Mouse (Mus musculus): ENCODE measurements around the gene Zfhx2. TPM values are rescaled to one million over a fixed set of nuclear protein-coding genes. Genes with fewer than 3 reads are reported as not detected.

Gene Zfhx2
- total RNA-seq, 4 experiments from 2014 or later: 36.0 to 41.7 (median 38.6) TPM

DNA sequence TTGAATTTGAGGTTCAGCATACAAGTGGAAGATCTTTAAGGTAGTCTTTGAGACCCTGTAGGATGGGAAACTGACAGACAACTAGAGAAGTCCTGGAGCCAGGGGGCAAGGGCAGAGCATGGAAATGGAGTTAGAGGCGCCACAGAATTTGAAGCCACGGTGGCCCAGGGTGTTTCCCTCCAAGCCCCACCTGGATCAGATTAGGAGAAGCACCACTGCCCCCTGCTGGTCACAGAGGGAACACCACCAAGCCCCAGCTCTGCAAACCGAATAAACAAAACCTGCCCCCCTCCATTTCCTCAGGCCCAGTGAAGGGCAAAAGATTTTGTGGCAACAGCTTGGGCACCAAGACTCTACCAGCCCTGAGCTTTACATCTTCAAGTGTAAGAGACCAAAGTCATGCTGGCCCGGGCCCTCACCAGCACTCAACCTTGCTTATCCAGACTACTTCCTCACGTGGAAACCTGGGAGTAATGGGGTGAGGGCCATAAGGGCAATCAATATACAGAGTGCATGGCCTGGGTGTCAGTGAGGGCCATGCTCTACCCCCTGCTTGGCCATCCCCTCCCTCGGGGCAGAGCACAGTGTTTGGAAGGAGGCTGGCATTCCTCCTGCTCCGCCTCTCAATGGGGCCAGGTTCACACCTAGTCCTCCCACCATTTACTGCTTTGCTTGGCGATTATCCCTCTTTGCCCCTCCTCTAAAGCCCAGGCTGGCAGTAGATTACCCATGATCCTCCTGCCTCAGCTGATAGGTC lies 12.7 kb downstream of the Zfhx2 start:
- DNase-seq (ENCODE audit: low spot score in 2 of 2): no peak

DNA sequence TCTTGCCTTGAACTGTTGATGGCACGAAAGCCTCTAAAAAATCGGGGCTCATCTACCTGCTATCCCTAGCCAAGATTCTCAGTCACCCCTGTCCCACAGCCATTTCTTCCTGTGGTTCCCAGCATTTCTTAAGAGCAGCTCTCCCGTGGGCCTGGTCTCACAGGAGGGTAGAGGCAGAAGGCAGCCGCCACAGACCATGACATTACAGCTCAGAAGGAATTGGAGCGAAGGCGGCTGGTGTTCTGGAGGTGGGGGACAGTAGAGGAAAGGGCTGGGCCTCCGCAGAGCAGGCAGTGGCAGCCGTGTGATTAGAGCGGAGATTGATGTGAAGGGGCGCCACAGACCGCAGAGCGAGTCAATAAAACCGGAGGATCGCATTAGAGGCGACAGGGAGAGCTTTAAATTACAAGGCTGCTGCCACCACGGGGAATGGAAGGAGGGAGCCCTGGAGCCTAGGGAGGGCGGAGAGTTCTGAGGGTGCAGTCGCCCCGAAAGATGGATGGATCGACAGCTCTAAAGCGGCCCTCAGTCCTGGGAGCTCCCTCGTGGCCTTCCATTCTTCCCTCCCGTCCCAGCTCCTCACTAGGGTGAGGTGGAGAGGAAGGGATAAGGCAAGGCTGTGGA lies 13.6 kb downstream of the Zfhx2 start:
- DNase-seq (ENCODE audit: low spot score in 2 of 2): peak in 1 of 2 experiments; percentile 35

DNA sequence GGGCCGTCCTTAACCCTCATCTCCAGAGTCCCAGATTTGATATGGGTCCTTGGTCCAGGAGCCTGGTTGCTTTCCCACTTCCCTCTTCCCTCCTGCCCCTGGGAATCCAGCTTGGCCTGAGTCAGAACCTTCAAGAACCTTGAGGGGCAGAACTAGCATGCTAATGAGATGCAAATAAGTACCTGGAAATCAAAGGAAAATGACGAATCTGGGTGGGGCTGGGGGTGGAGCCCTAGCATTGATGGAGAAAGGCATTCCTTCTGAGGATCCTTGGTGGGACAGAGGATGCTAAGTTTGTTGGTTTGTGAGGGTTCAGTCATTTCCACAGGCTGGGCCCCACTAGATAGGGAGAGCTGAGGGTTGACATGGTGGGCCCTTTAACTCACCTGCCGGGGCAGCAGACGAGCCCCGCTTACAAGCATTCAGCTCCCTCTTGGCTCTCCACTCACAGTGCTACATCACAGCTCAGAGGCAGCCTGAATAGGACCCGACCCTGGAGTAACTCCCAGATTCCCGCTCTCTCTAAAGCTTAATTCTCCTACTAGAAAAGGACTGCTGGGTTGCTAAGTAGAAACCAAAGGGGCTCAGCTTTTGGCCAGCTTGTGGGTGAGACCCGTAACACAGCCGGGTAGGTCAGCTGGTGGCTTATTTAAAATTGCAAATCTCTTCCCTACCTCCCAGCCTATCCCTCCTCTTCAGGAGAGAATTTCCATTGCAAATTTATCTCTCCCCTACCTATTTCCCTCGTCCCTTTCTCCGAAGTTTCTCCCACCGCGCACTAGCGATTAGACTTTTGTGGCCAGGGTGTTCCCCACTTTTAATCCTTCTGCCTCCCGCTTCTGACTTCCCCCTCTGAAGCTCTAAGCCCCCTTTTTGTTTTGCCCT lies 14.4 kb downstream of the Zfhx2 start:
- no peak for DNase-seq (ENCODE audit: low spot score in 2 of 2)

DNA sequence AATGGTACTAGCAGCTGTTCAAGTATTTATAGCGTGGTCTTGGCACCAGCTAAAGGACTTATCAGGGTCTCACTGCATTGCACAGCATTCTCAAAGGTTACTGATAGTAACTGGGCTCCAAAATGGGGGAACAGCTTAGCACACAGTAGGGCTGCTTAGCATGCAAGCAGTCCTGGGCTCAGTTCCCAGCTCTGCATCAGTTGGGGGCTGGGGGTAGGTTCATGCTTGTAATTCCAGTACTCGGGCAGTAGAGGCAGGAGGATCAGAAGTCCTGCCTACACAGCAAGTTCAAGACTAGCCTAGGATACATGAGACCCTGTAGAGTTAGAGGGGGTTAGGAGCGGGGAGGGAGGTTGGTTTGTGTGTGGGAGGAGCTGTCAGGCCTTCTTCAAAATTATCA lies 15.2 kb downstream of the Zfhx2 start:
- DNase-seq (ENCODE audit: low spot score in 2 of 2): no peak

DNA sequence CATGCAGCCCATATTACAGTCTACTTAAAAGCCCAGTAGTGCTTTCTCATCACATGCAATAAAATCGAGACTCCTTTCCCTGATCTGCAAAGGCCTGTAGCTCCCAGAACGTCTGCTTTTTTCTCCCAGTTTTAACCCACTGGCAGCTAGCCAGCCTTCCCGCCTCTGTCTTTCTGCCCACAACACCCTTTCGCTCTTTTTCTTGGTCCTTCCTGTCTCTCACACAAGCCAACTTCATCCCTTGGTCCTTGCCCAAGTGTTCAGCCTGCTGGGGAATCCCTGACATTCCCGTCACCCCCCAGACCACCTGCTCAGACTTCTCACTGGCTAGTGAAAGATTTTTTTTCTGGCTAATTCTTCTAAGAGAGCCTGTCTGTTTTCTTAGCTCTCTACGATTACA lies 15.9 kb downstream of the Zfhx2 start:
- peak; percentile 50 to 78 for DNase-seq (ENCODE audit: low spot score in 2 of 2)

DNA sequence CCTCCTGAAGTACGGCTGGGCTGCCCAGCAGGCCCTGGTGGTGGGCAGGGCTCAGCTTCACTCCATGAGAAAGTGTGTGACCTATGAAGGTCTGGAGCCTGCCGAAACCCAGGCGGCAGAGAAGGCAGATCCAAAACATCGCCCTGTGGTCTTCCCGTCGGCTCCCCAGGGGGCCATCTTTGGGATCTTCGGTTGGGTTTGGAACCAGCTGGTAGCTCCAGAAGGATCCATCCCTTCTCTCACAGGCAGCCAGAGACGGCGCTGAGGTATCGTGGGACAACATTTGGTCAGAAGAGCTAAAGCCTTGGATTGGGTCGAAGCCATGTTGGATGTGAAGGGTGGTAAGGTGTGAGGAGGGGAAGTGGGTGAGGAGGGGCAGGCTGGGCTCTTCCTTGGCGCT lies 17.7 kb downstream of the Zfhx2 start:
- DNase-seq (ENCODE audit: low spot score in 2 of 2): no peak

DNA sequence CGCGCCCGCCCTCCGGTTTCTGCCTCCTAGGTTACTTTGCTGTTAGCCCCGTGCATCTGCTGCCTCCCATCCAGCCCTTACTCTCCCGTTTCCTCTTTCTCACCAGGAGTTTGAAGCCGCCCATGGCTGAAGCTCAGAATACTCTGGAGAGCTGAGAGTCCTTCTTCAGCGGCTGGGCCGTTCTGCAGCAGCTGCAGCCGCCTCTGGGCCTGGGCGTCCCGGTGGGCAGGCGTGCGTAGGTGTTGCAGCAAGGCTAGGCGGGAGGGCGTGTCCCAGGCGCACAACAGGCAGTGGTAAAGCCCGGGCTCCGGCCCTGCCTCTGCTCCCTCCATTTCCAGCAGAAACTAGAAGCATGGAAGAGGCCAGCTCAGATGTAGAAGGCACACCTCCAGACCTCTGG lies 20.4 kb downstream of the Zfhx2 start:
- DNase-seq (ENCODE audit: low spot score in 2 of 2): peak in 1 of 2 experiments; percentile 63

DNA sequence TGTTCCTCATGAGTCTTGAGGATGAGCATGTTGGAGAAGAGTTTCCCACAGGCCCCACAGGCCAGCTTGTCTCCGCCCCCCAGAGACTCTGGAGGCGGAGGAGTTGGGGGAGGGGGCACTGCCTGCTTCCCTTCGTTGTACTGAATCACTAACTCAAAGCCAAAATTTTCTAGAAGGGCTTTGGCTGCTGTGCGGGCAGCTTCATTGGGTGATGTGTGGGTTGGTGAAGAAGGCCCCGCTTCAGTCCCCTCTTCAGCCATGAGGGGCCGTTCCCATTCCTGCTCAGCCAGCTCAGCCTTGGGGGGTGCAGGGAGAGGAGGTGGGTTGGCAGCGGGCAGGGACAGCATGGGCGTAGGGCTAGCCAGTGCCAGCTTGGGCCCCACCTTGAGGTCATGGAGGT lies 26.1 kb downstream of the Zfhx2 start:
- DNase-seq (ENCODE audit: low spot score in 2 of 2): no peak

DNA sequence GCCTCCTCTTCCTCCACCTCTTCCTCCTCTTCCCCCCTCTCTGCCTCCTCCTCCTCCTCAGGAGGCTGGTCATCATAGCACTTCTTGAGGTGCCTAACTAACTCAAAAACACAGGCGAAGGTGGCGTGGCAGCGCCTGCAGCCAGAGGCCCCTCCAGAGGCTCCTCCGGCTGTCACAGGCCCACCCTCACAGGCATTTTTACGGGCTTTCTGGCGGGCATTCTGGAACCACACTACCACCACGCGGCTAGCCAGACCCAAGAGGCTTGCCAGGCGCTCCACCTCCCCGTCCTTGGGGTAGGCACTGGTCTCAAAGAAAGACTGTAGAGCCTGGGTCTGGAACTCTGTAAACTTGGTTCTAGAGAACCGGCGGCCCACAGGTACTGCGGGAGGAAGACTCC lies 26.7 kb downstream of the Zfhx2 start:
- DNase-seq (ENCODE audit: low spot score in 2 of 2): no peak

DNA sequence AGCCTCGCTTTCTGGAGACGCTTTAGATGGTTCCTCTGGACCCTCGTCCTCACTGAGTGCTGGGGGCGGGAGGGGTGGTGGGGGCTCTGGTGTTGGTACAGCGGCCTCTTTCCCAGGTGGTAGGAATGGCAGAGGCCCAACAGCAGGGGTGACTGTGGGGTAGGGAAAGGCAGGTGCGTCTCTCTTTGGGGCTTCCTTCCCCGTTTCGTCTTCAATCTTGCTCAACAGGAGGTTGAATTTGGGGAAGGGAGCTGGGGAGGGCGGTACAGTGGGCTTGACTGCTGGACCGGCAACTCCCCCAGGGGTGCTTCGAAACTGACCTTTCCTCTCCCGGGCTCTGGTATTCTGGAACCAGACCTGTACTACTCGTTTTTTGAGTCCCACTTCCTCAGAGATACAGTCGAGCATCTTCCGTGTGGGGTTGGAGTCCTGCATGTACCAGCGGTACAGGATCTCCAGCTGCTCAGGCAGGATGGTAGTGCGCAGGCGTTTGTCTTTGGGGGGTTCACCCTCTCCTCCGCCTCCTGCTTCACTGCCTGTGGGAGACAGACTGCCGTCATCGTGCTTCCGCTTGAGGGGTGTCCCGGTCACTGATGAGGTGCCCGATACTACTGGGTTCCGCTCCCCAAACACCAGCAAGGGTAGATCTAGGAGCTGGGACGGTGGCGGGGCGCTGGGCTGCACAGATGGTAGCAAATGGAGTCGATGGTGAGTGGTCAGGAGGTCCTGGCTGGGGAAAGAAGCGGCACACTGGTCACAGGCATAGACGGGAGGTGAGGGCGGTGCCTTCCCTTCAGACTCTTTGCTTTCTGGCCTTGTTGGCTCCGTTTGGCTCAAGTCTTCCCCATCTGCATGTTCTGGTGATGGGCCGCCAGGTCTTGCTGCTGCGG lies 27.4 kb downstream of the Zfhx2 start:
- DNase-seq (ENCODE audit: low spot score in 2 of 2): no peak

DNA sequence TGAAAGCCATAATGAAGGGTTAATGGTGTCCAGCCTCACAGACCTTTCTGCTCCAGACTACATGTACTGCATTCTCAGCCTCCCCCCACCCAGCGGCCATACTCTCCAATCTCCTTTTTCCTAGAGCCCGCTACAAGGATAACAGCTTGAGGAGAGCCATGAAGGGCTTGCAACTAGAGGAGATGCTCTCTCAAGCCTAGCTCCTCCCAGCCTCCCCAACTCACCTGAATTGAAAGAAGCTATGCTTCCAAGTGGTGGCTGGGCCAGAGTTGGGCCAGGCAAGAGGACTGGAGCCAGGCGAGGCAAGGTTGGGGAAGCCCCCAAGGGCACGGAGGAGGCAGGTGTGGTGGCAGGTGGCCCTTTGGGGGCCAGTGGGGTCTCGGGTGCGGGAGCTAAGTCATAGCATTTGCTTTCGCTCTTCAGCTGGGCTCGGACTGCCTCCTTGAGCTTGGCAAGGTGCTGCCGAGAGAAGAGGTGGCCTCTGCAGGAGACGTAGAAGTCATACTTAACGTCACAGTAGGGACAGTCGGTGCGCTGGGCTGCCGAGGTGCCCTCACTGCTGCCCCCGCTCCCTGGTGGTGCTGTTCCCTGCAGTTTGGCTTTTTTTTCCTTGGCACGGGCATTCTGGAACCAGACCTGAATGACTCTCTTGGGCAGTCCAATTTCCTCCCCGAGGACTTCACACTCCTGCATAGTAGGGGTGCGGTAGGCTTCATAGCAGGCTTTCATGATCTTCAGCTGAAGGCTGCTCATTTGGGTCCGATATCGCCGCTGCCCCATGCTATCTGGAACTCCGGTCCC lies 28.3 kb downstream of the Zfhx2 start:
- DNase-seq (ENCODE audit: low spot score in 2 of 2): no peak

DNA sequence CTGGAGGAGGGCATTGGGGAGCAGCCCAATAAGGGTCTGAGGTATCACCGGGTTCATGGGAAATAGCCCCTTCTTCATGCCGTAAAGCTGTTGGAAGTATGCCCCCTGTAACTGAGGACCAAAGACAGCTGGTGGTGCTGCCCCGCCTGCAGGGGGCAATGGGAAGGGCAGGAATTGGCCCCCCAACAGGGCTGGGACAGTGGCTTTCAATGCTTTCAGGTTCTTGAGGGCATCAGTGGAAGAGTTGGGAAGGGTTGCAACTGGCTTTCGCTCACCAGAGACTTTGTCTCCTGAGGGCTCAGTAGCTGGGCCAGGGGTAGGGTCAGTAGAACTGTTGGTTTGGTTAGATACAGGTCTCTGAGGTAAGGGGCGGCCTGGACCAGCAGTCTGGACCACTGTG lies 29.0 kb downstream of the Zfhx2 start:
- DNase-seq (ENCODE audit: low spot score in 2 of 2): no peak

DNA sequence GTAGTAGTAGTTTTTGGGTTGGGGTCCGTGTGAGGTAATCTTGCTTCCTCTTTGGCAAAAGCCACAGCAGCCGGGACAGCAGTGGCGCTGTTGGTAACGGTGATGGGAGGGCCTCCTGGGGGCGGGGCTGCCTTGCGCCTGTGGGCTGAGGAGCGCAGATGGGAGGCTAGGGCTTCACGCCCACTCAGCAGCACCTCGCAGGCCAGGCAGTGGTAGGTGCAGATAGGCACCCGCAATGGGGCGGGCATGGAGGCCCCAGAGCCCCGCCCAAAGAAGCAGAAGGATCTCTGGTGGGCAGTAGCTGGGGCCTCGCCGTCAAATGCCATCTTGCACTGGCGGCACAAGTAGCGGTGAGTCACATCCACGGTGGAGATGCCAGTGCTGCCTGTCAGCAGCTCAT lies 29.5 kb downstream of the Zfhx2 start:
- DNase-seq (ENCODE audit: low spot score in 2 of 2): peak; percentile 49 to 84

DNA sequence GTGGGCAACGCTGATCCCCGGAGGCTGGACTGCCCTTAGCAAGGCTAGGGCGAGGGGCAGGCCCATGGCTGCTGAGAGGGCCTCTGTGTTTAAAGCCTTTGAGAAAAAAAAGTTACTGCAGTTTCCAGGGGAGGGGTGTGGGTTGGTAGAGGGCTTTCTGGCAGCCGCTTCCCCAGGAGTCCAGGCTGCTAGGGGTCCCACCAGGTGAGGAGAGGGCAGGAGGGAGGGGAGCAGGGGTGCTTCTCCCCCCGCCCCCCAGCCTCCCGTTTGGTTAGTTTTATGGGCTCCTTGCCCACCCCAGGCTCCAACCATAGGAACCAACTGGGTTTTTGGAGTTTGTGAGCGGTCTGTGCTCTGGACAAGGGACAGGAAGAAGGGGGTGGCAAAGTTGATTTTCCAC lies 30.3 kb downstream of the Zfhx2 start:
- no peak for DNase-seq (ENCODE audit: low spot score in 2 of 2)

DNA sequence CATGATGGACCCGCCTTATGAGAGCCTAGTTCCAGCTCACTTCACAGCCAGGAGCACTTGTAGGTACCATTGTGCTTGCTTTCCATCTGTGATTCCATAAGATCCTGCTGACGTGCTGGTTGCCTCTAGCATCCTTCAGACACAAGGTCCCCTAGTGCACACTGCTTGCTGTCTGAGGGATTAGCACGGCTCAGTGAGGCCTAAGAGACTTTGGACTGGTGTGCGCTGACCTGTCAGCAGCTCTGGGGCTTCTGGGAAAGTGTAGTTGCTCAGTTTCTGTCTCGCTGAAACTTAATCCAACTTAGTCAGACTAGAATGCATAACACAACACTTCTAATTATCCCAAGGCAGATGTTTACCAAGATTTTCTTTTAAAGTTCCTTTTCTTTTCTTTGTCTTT lies 32.2 kb downstream of the Zfhx2 start:
- no peak for DNase-seq (ENCODE audit: low spot score in 2 of 2)

DNA sequence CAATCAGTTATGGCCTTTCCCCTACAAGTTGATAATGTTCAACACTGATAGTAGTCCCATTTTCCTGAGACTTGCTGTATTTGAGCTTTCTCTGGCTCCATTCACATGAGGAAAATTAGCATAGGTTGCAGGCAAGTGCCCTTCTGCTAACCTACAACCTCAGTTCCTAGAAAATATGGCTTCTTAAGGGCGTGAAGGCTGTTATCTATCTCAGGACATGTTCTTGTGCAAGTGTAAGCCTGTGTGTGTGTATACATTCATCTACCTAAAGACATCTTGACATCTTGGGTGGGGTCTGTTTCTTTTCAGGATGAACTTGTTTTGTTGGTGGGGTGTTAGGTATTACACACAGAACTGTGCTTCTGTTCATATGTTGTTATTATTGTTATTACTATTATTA lies 33.1 kb downstream of the Zfhx2 start:
- no peak for DNase-seq (ENCODE audit: low spot score in 2 of 2)

DNA sequence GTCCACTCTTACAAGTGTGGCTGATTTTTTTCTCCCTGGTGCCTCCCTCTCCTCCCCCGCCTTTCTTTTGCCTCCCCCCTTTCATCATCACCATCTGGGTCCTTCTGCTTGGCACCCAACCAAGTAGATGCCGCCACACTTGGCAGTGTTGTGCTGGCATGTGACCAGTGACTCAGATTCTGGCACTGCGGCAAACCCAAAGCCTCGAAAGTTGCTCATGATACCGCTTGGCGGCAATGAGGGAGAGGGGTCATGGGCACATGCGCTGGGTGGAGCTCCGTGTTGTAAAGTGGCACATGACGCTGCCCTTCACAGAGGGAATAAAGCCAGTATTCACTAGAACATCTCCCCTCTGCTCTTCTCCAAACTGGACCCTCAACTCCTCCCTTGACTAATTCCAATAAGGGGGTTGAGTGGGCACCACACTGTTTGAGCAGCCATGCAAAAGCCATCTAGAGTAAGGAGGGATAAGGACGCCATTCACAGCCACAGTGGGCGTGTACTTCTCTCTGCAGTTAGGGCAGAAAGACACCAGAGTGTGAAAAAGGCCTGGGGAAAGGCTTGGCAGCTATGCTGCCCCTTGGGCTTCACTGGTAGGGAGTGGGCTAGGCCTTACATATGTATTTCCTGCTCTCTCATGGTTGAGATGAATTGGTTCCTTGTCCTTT lies 36.8 kb downstream of the Zfhx2 start:
- DNase-seq (ENCODE audit: low spot score in 2 of 2): peak; percentile 77 to 91

DNA sequence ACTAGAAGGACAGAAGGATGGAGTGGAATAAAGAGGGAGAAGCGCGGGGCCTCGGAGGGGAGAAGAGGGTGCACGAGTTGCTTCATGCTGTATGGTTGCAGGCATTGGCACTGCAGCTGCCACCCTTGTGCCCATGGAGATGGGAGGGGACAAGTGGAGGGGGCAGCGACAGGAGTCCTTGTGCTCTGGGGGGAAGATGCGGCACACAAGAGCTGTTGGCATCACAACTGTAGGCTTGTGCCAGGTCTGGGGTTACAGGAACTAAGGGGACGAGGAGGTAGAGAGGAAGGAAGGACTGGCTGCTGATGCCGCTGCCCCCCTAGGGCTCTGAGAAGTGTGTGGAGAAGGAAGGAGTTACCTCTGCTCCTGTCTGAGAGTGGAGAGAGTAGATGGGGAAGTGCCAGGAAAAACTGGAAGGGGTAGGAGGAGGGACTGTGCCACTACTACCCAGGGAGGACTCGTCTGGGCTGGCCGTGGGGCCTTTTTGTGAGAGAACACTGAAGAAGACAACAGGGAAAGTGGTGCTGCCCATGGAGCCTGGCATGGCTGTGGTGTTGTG lies 37.9 kb downstream of the Zfhx2 start:
- DNase-seq (ENCODE audit: low spot score in 2 of 2): peak in 1 of 2 experiments; percentile 64

DNA sequence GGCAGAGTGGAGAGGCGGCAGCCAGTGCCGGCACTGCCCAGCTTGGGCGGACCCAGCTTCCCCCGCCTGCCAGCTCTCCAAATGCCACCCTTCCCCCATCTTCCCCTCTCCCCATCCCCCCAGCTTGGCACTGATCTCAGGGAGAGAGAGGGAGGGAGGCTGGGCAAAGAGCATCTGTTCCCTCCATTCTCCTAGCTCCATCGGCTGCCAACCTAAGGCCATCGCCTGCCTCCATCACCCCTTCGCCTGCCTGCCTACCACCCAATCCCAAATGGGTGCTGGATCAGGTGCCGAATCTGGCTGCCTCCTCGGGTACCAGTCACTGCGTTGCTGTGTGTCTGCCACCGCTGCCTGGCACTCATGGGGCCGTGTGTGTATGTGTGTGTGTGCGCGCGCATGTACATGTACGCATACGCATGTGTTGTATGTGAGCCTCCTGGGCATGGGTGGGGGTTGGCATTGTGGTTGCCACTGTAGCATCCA lies 38.4 kb downstream of the Zfhx2 start:
- DNase-seq (ENCODE audit: low spot score in 2 of 2): peak; percentile 68 to 89
